Mouse (Mus musculus) liver, embryonic 12.5 days (tissue): Measurements from ENCODE around the gene Plekha3. TPM values are rescaled to one million over a fixed set of nuclear protein-coding genes. Genes with fewer than 3 reads are reported as not detected.

Source experiments
- polyA plus RNA-seq: library from polyadenylated mRNA; unstranded; fragments of >200 nt; fragmentation: Nextera tagmentation; extraction: Ambion mirVana; gene quantifications from 2 replicates; pipeline ENCODE4 v1.2.1, GENCODE M21; 2016

Plekha3 gene
- polyA plus RNA-seq, 1 experiment from 2014 or later: 9.4 TPM

Other genes starting within 250 kb of the Plekha3 start
- gene Prkra, start 27.3 kb upstream of the Plekha3 start, polyA plus RNA-seq: 12.7 and 13.1 TPM in 2 replicates
- gene Pjvk, start 26.8 kb upstream of the Plekha3 start, polyA plus RNA-seq: not detected in 2 replicates
- 7.6 and 8.1 TPM in 2 replicates for gene Fkbp7, start 2.2 kb upstream of the Plekha3 start, polyA plus RNA-seq